Mouse (Mus musculus): ENCODE measurements at regions not wholly inside any gene's neighbourhood (a gene's known extent, or its start where the extent isn't known, plus 50 kb on each side); places are given as distances from the start of the nearest gene placed in this dataset.
A peak's percentile ranks its signal among the peaks of the same experiment; 100 is the strongest.

- ATAC-seq (ENCODE audit: low FRiP score, low read depth), result 0 out of 2 replicates have a peak, but pooled peaks have one; percentile 9
- Histone ChIP-seq H3K9me3 (no peaks in the 10 kb centered on the region), H3K9ac (replicated peaks) (0 out of 2 replicates have a peak overlapping the region, but pooled peaks have one; percentile 4), H3K4me2 (replicated peaks) (no peak overlapping the region), H3K27me3 (peaks cover 45% of the 10 kb centered on the region), H3K4me1 (peaks cover 10% of the 10 kb centered on the region), H3K4me3 (no peak overlapping the region), H3K36me3 (no peaks in the 10 kb centered on the region), H3K27ac (replicated peaks) (no peak overlapping the region)
- WGBS, result 74% methylated on average over 24 of the region's 24 CpGs
These were observed 146.5 kb downstream of the Vegfa start for GRCm38 (mm10) chr17:45885461-45886336.

- H3K4me1 ChIP-seq, result peaks cover 14% of the 10 kb centered on the region
- 76% methylated on average over 9 of the region's 9 CpGs for WGBS
- ATAC-seq (ENCODE audit: low FRiP score, low read depth), result no peak
- peaks cover 39% of the 10 kb centered on the region for H3K27me3 ChIP-seq
- H3K9me3 ChIP-seq, result no peaks in the 10 kb centered on the region
- no peak overlapping the region for H3K4me3 ChIP-seq
- no peak overlapping the region for H3K9ac ChIP-seq (replicated peaks)
- no peaks in the 10 kb centered on the region for H3K36me3 ChIP-seq
- no peak overlapping the region for H3K27ac ChIP-seq (replicated peaks)
- H3K4me2 ChIP-seq (replicated peaks), result no peak overlapping the region
These were observed 148.0 kb downstream of the Vegfa start for GRCm38 (mm10) chr17:45884021-45884722.

GRCm38 (mm10) chr17:45882682-45883081 is 149.0 kb upstream of the 1600014C23Rik start:
- Histone ChIP-seq H3K9me3 (no peaks in the 10 kb centered on the region), H3K27ac (replicated peaks) (no peak overlapping the region), H3K4me2 (replicated peaks) (no peak overlapping the region), H3K36me3 (no peaks in the 10 kb centered on the region), H3K4me3 (no peak overlapping the region), H3K9ac (replicated peaks) (no peak overlapping the region), H3K27me3 (peaks cover 27% of the 10 kb centered on the region), H3K4me1 (peaks cover 14% of the 10 kb centered on the region)
- ATAC-seq (ENCODE audit: low FRiP score, low read depth), result no peak
- 78% methylated on average over 3 of the region's 3 CpGs for WGBS

DNA sequence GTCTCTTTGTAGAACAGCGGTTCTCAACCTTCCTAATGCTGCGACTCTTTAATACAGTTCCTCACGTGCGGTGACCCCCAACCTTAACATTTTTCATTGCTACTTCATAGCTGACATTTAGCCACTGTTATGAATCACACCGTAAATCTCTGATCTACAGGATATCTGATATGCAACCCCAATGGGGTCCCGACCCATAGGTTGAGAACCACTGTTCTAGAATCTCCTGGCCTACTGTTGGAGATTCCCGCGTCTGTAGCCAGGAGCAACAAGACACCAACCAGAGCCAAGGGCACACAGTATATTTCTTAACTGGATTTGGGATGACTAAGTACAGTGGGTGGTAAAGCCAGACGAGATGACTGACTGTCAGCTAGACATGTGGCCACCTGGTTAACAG is 147.6 kb upstream of the 1600014C23Rik start:
- no peaks in the 10 kb centered on the region for H3K9me3 ChIP-seq
- no peak overlapping the region for H3K9ac ChIP-seq (replicated peaks)
- no peak overlapping the region for H3K4me2 ChIP-seq (replicated peaks)
- H3K27me3 ChIP-seq, result peaks cover 18% of the 10 kb centered on the region
- H3K27ac ChIP-seq (replicated peaks), result no peak overlapping the region
- no peak overlapping the region for H3K4me3 ChIP-seq
- no peak for ATAC-seq (ENCODE audit: low FRiP score, low read depth)
- peaks cover 8% of the 10 kb centered on the region for H3K4me1 ChIP-seq
- H3K36me3 ChIP-seq, result no peaks in the 10 kb centered on the region
- 92% methylated on average over 9 of the region's 9 CpGs for WGBS

GRCm38 (mm10) chr17:45880761-45881160 is 147.1 kb upstream of the 1600014C23Rik start:
- no peak overlapping the region for H3K4me3 ChIP-seq
- H3K27ac ChIP-seq (replicated peaks), result no peak overlapping the region
- no peak for ATAC-seq (ENCODE audit: low FRiP score, low read depth)
- peaks cover 19% of the 10 kb centered on the region for H3K27me3 ChIP-seq
- no peaks in the 10 kb centered on the region for H3K36me3 ChIP-seq
- no peaks in the 10 kb centered on the region for H3K9me3 ChIP-seq
- 93% methylated on average over 6 of the region's 6 CpGs for WGBS
- peaks cover 5% of the 10 kb centered on the region; the same call in 1 of the 2 replicates for H3K4me1 ChIP-seq
- no peak overlapping the region for H3K9ac ChIP-seq (replicated peaks)
- H3K4me2 ChIP-seq (replicated peaks), result no peak overlapping the region

DNA sequence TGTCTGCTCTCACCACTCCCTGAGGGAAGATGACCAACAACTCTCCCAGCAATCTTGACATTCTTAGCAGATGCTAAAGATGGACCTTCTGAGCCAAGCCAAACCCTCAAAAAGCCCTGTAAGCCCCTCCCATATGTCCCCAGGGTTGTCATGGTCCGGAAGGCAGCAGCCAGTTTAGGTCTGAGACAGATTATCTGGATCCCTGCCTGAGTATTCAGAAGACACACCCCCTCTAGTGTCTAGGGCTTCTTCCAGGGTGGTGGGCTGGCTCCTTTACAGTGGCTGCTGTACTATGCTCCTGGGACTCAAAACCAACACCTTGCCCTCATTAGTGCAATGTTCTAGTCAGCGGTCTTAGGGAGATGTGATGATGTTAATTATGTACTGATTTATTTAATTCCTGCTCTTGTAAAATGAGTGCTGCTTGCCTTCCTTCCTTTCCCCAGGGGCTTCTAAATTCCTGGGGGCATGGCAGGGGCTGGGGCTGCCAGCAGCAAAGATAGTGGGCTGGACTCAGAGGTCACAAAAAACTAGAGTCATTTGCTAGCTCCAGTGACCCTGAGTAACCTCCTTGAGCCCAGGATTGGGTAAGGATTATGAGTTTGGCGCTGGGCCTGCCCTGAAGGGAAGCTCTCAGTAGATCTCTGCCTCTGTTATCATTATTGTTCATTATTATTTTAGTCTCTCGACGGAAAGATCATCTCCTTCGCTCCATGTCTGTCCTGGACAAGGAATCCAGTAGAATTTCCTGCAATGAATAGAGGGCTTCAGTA is 146.0 kb upstream of the 1600014C23Rik start:
- H3K9ac ChIP-seq (replicated peaks), result no peak overlapping the region
- H3K4me1 ChIP-seq, result peaks cover 6% of the 10 kb centered on the region; the same call in 1 of the 2 replicates
- 0 out of 2 replicates have a peak, but pooled peaks have one; percentile 51 for ATAC-seq (ENCODE audit: low FRiP score, low read depth)
- H3K36me3 ChIP-seq, result no peaks in the 10 kb centered on the region
- no peak overlapping the region for H3K27ac ChIP-seq (replicated peaks)
- 70% methylated on average over 6 of the region's 6 CpGs for WGBS
- no peaks in the 10 kb centered on the region for H3K9me3 ChIP-seq
- no peak overlapping the region for H3K4me3 ChIP-seq
- H3K27me3 ChIP-seq, result peaks cover 11% of the 10 kb centered on the region; the same call in 1 of the 2 replicates
- H3K4me2 ChIP-seq (replicated peaks), result no peak overlapping the region

DNA sequence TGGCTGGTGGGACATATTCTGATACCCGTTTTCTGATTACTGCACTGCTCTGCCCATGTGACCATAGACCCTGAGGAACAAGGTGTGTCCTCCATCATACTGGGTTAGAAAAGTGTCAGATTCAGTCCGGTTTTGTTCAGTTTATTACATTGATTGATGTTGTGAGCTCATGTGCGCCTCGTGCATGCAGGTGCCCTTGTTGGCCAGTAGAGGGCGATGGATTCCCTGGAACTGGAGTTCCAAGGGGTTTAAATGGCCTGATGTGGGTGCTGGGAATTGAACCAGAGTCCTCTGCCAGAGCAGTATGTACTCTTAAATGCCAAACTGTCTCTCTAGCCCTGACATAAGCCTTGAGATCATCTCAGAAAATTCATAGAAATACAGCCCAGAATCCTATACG is 144.8 kb upstream of the 1600014C23Rik start:
- H3K27me3 ChIP-seq, result 0 out of 2 replicates have a peak, but pooled peaks cover 8% of the 10 kb centered on the region
- peaks cover 18% of the 10 kb centered on the region for H3K4me1 ChIP-seq
- 87% methylated on average over 6 of the region's 6 CpGs for WGBS
- no peak overlapping the region for H3K27ac ChIP-seq (replicated peaks)
- no peaks in the 10 kb centered on the region for H3K9me3 ChIP-seq
- no peaks in the 10 kb centered on the region for H3K36me3 ChIP-seq
- ATAC-seq (ENCODE audit: low FRiP score, low read depth), result no peak
- no peak overlapping the region for H3K9ac ChIP-seq (replicated peaks)
- no peak overlapping the region for H3K4me2 ChIP-seq (replicated peaks)
- H3K4me3 ChIP-seq, result no peak overlapping the region

DNA sequence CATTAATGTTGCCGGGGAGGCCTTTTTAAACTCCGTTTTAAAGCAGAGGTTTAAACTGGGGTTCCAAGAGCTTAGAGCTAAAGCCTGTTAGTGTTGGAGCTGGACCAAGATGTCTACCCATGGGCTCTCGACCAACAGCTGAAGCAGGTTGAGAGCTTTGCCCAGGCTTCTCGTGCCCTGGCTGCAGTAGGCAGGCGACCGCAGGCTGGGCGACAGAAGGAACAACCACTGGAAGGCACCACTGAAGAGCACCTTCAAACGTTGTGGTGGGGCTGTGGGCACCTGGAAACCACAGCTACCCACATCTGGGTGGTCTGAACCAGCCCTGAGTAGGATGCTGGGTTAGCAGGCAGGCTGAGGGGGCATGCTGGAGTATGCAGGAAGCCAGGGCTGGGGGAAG is 141.7 kb upstream of the 1600014C23Rik start:
- Histone ChIP-seq H3K27me3 (peaks cover 19% of the 10 kb centered on the region), H3K36me3 (no peaks in the 10 kb centered on the region), H3K4me2 (replicated peaks) (no peak overlapping the region), H3K9me3 (no peaks in the 10 kb centered on the region), H3K27ac (replicated peaks) (no peak overlapping the region), H3K4me1 (peaks cover 41% of the 10 kb centered on the region), H3K9ac (replicated peaks) (no peak overlapping the region), H3K4me3 (no peak overlapping the region)
- no peak for ATAC-seq (ENCODE audit: low FRiP score, low read depth)
- 93% methylated on average over 8 of the region's 8 CpGs for WGBS

- H3K4me3 ChIP-seq, result no peak overlapping the region
- WGBS, result 8% methylated on average over 8 of the region's 8 CpGs
These were observed 140.4 kb upstream of the 1600014C23Rik start for GRCm38 (mm10) chr17:45873996-45874395.

GRCm38 (mm10) chr17:45873200-45873955 is 139.7 kb upstream of the 1600014C23Rik start:
- peak; percentile 72 for ATAC-seq (ENCODE audit: low FRiP score, low read depth)
- 4% methylated on average over 21 of the region's 21 CpGs for WGBS
- H3K9me3 ChIP-seq, result no peaks in the 10 kb centered on the region
- peak overlapping the region; percentile 35 for H3K9ac ChIP-seq (replicated peaks)
- H3K36me3 ChIP-seq, result no peaks in the 10 kb centered on the region
- H3K4me1 ChIP-seq, result peaks cover 40% of the 10 kb centered on the region
- H3K4me2 ChIP-seq (replicated peaks), result peak overlapping the region; percentile 46
- peaks cover 19% of the 10 kb centered on the region for H3K27me3 ChIP-seq
- peak overlapping the region; percentile 87 for H3K27ac ChIP-seq (replicated peaks)
- H3K4me3 ChIP-seq, result 0 out of 2 replicates have a peak overlapping the region, but pooled peaks have one; percentile 9

More at GRCm38 (mm10) chr17:45873996-45874395, 140.4 kb upstream of the 1600014C23Rik start:
- Histone ChIP-seq H3K9ac (replicated peaks) (peak overlapping the region; percentile 35), H3K4me1 (peaks cover 40% of the 10 kb centered on the region), H3K27ac (replicated peaks) (peak overlapping the region; percentile 87), H3K36me3 (no peaks in the 10 kb centered on the region), H3K9me3 (no peaks in the 10 kb centered on the region), H3K27me3 (peaks cover 19% of the 10 kb centered on the region), H3K4me2 (replicated peaks) (peak overlapping the region; percentile 46)
- peak; percentile 65 for ATAC-seq (ENCODE audit: low FRiP score, low read depth)
